Mouse (Mus musculus) embryonic fibroblast, embryonic 13.5 days (primary cell): Measurements from ENCODE around the gene Fam120b.

Experiments used
- CTCF ChIP-seq: IDR thresholded peaks from 2 replicates; pipeline ENCODE4 v1.5.1; 2011; ENCODE audit warnings: mild to moderate bottlenecking, control low read depth, low read length, moderate library complexity, borderline replicate concordance; ENCODE audit not compliant: insufficient read depth
- POLR2A ChIP-seq: IDR thresholded peaks from 2 replicates; pipeline ENCODE4 v1.6.1; 2011; ENCODE audit warnings: low read depth, mild to moderate bottlenecking, control low read depth, low read length, moderate library complexity

- no peak for TF ChIP-seq CTCF
- TF ChIP-seq POLR2A = no peak
Measured at GRCm38 (mm10) chr17:15401716-15402115, 5.7 kb downstream of the Fam120b start.
